Mouse (Mus musculus) liver, embryonic 16.5 days (tissue): Measurements from ENCODE around the gene Rangrf. TPM values are rescaled to one million over a fixed set of nuclear protein-coding genes. Genes with fewer than 3 reads are reported as not detected.
"Not testable (repeated sequence)": the region's sequence is repeated elsewhere in the genome, so short reads cannot be mapped to it uniquely, and the experiment has no call there.

Experiments used
- ATAC-seq: fragments of 200-750 bp; cut with Nextera tagmentation; 2 replicates; pipeline ENCODE4 v1.8.0; 2017; ENCODE audit warnings: low read depth, mild to moderate bottlenecking, moderate number of reproducible peaks, moderate library complexity
- H3K27ac ChIP-seq: fragments of 300-500 bp; sonication (generic); 2 replicates; pipeline ENCODE4 v1.5.1; 2014; ENCODE audit warnings: mild to moderate bottlenecking, low read length
- H3K27me3 ChIP-seq: fragments of 300-500 bp; sonication (generic); 2 replicates; pipeline ENCODE4 v1.6.1; 2014; ENCODE audit warnings: low read depth, low read length, mixed read lengths; ENCODE audit not compliant: control insufficient read depth, insufficient read depth
- H3K36me3 ChIP-seq: fragments of 300-500 bp; sonication (generic); 2 replicates; pipeline ENCODE4 v1.6.1; 2014; ENCODE audit warnings: mild to moderate bottlenecking; ENCODE audit not compliant: control insufficient read depth, insufficient read depth
- H3K4me1 ChIP-seq: fragments of 300-500 bp; sonication (generic); 2 replicates; pipeline ENCODE4 v1.6.1; 2014; ENCODE audit warnings: low read depth, low read length, mixed read lengths; ENCODE audit not compliant: control insufficient read depth
- H3K4me2 ChIP-seq: fragments of 300-500 bp; sonication (generic); 2 replicates; pipeline ENCODE4 v1.6.1; 2014; ENCODE audit warnings: low read depth, low read length, mixed read lengths
- H3K4me3 ChIP-seq: fragments of 300-500 bp; sonication (generic); 2 replicates; pipeline ENCODE4 v1.5.1; 2014; ENCODE audit warnings: low read depth, mild to moderate bottlenecking, low read length
- H3K9ac ChIP-seq: fragments of 300-500 bp; sonication (generic); 2 replicates; pipeline ENCODE4 v1.6.1; 2014; ENCODE audit warnings: low read depth, low read length
- H3K9me3 ChIP-seq: fragments of 300-500 bp; sonication (generic); replicated peaks from 2 replicates; pipeline ENCODE4 v1.6.1; 2016; ENCODE audit warnings: low read length; ENCODE audit not compliant: control insufficient read depth
- WGBS: fragments of 180-500 bp; shearing (Covaris S2); extraction: QIAGEN DNeasy Blood & Tissue Kit; methylation state at CpG from one replicate; pipeline ENCODE4 v1.1.7; 2014; ENCODE audit not compliant: insufficient replicate concordance; 5-methylcytosine and 5-hydroxymethylcytosine counted together
- polyA plus RNA-seq: library from polyadenylated mRNA; unstranded; fragments of >200 nt; fragmentation: Nextera tagmentation; extraction: Ambion mirVana; gene quantifications from 2 replicates; pipeline ENCODE4 v1.2.1, GENCODE M21; 2015

Rangrf gene
- polyA plus RNA-seq, 1 experiment from 2014 or later: 16.3 TPM

GRCm38 (mm10) chr11:69008182-69009121 is 33.5 kb upstream of the Rangrf start, which contains the start of gene Pfas:
Gene Pfas (minus strand): TSS chr11:69008460.
- peak within 1 kb of the TSS; percentile 80 for H3K4me3 ChIP-seq
- no peaks in the 10 kb centered on the region for H3K9me3 ChIP-seq
- peak; percentile 64 for ATAC-seq
- peak within 1 kb of the TSS; percentile 65 for H3K4me2 ChIP-seq
- peak within 1 kb of the TSS; percentile 67 for H3K9ac ChIP-seq
- no peaks in the 10 kb centered on the region for H3K27me3 ChIP-seq
- peaks cover 1% of the 10 kb centered on the region; the same call in 1 of the 2 replicates for H3K36me3 ChIP-seq
- whole genome bisulfite sequencing: 9% methylated on average over 38 of the region's 38 CpGs
- H3K27ac ChIP-seq: peak within 1 kb of the TSS; percentile 77
- H3K4me1 ChIP-seq: peaks cover 41% of the 10 kb centered on the region

- not testable (repeated sequence) for H3K9me3 ChIP-seq, H3K27me3 ChIP-seq, H3K4me3 ChIP-seq, H3K27ac ChIP-seq, H3K9ac ChIP-seq, ATAC-seq, H3K36me3 ChIP-seq
- peak overlapping the region; percentile 65; the same call in 1 of the 2 replicates for H3K4me2 ChIP-seq
- H3K4me1 ChIP-seq: peaks cover 38% of the 10 kb centered on the region
Observed at GRCm38 (mm10) chr11:69006575-69006974, 31.6 kb upstream of the Rangrf start.

GRCm38 (mm10) chr11:69005193-69005592 is 30.2 kb upstream of the Rangrf start:
- H3K36me3 ChIP-seq: peaks cover 13% of the 10 kb centered on the region
- H3K9me3 ChIP-seq: no peaks in the 10 kb centered on the region
- H3K4me2 ChIP-seq: peak overlapping the region; percentile 21
- peak overlapping the region; percentile 53 for H3K27ac ChIP-seq
- ATAC-seq: peak; percentile 72
- H3K9ac ChIP-seq: no peak overlapping the region
- H3K4me1 ChIP-seq: peaks cover 28% of the 10 kb centered on the region
- WGBS: 45% methylated on average over 7 of the region's 7 CpGs
- H3K27me3 ChIP-seq: no peaks in the 10 kb centered on the region
- no peak overlapping the region for H3K4me3 ChIP-seq

- Histone ChIP-seq H3K4me2 (no peak overlapping the region), H3K27ac (no peak overlapping the region), H3K36me3 (peaks cover 23% of the 10 kb centered on the region), H3K4me3 (no peak overlapping the region), H3K9ac (no peak overlapping the region), H3K27me3 (no peaks in the 10 kb centered on the region), H3K4me1 (peaks cover 28% of the 10 kb centered on the region), H3K9me3 (no peaks in the 10 kb centered on the region)
- ATAC-seq: no peak
- WGBS: 65% methylated on average over 4 of the region's 4 CpGs
Observed at GRCm38 (mm10) chr11:69003592-69003991, 28.6 kb upstream of the Rangrf start.

GRCm38 (mm10) chr11:69002782-69003181 is 27.8 kb upstream of the Rangrf start:
- not testable (repeated sequence) for ATAC-seq, H3K9ac ChIP-seq, H3K27ac ChIP-seq, H3K4me3 ChIP-seq, H3K9me3 ChIP-seq, H3K27me3 ChIP-seq, H3K4me2 ChIP-seq
- H3K4me1 ChIP-seq: peaks cover 27% of the 10 kb centered on the region
- WGBS: 80% methylated on average over 4 of the region's 4 CpGs
- H3K36me3 ChIP-seq: peaks cover 30% of the 10 kb centered on the region

- WGBS: 54% methylated on average over 4 of the region's 4 CpGs
- no peak overlapping the region for H3K27ac ChIP-seq
- H3K9ac ChIP-seq: no peak overlapping the region
- H3K4me1 ChIP-seq: no peaks in the 10 kb centered on the region
- no peaks in the 10 kb centered on the region for H3K27me3 ChIP-seq
- no peak overlapping the region for H3K4me2 ChIP-seq
- no peak for ATAC-seq
- no peaks in the 10 kb centered on the region for H3K9me3 ChIP-seq
- H3K4me3 ChIP-seq: no peak overlapping the region
- H3K36me3 ChIP-seq: peaks cover 51% of the 10 kb centered on the region
Observed at GRCm38 (mm10) chr11:68997080-68997479, 22.1 kb upstream of the Rangrf start.

- Histone ChIP-seq H3K4me3 (no peak overlapping the region), H3K9me3 (no peaks in the 10 kb centered on the region), H3K9ac (no peak overlapping the region), H3K27me3 (no peaks in the 10 kb centered on the region), H3K36me3 (peaks cover 62% of the 10 kb centered on the region), H3K4me2 (no peak overlapping the region), H3K4me1 (no peaks in the 10 kb centered on the region), H3K27ac (no peak overlapping the region)
- no peak for ATAC-seq
- WGBS: 83% methylated on average over 3 of the region's 3 CpGs
Observed at GRCm38 (mm10) chr11:68994377-68994776, 19.4 kb upstream of the Rangrf start.

GRCm38 (mm10) chr11:68993122-68993521 is 18.1 kb upstream of the Rangrf start:
- Histone ChIP-seq H3K9me3 (no peaks in the 10 kb centered on the region), H3K27ac (no peak overlapping the region), H3K36me3 (peaks cover 55% of the 10 kb centered on the region), H3K4me2 (no peak overlapping the region), H3K27me3 (no peaks in the 10 kb centered on the region), H3K9ac (no peak overlapping the region), H3K4me1 (no peaks in the 10 kb centered on the region), H3K4me3 (no peak overlapping the region)
- WGBS: 84% methylated on average over 7 of the region's 7 CpGs
- ATAC-seq: no peak

GRCm38 (mm10) chr11:68988341-68988740 is 13.4 kb upstream of the Rangrf start:
- Histone ChIP-seq H3K9me3 (no peaks in the 10 kb centered on the region), H3K4me2 (no peak overlapping the region), H3K27ac (no peak overlapping the region), H3K27me3 (no peaks in the 10 kb centered on the region), H3K4me1 (no peaks in the 10 kb centered on the region), H3K36me3 (peaks cover 36% of the 10 kb centered on the region), H3K4me3 (no peak overlapping the region), H3K9ac (no peak overlapping the region)
- 88% methylated on average over 17 of the region's 17 CpGs for WGBS
- ATAC-seq: no peak
